Mouse (Mus musculus) regulatory T cell (primary cell): ENCODE data around the gene Gm4846.
"Not testable (repeated sequence)": the region's sequence is repeated elsewhere in the genome, so short reads cannot be mapped to it uniquely, and the experiment has no call there.

ENCODE experiments used
- in situ Hi-C: fragments of 300-600 bp; cut with MboI, MseI; formaldehyde crosslinking; loops from one replicate; pipeline ENCODE4 v1.15.1; 2025; ENCODE audit warnings: high pct_unique_total_duplicates

The Gm4846 gene

DNA sequence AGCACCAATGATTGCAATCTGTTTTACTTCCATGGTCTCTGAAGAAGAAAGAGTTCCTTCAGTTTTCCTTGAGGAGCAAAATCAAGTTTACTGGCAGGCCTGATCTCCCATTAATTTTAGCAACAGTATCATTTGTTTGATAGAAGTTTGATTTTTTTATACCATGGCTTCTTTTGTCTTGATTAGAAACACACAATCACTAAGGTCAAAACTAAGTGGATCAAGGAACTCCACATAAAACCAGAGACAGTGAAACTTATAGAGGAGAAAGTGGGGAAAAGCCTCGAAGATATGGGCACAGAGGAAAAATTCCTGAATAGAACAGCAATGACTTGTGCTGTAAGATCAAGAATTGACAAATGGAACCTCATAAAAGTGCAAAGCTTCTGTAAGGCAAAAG lies at the start of gene Gm4846:
Gene Gm4846, minus strand, starts transcription at position 101 of the 400 bp plus-strand sequence.
- in situ Hi-C loops: not testable (repeated sequence)

DNA sequence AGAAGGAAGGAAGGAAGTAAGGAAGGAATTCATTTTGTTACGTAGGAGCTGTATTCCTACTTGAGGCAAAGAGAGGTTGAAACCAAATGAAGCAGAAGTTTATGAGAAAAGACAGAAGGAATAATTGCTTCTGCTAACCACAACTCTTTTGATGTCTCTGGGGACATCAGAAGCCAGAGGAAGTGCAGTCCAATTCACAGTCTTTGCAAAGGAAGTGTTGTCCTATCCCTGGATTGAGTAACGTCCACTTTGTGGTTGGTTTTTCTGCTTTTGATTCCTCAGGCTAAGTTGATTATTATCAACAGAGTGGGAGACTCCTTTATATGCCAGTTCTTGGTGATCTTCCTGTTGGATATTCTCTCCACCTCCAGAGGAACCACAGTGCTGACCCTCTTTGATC lies 34.1 kb upstream of the Gm4846 start:
- in situ Hi-C loops: not testable (repeated sequence)

DNA sequence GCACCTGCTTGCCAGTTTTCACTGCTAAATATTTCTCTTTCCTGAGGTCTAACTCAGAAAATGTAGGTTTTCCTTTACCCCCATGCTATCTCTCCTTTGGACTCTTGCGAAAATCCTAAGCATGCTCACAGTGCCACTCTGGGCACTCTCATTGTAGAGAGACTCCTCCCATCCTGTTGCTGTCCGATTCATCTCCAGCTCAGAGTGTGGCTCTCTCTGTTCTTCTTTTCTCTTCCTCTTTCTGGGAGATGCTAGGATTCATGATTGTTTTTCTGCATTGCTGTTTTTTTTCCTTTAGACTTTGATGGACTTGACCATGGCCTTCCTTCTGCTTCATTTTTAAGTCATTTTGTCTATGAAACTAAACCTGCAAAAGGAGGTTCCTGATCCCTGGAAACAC lies 27.3 kb upstream of the Gm4846 start:
- in situ Hi-C loops: not testable (repeated sequence)

DNA sequence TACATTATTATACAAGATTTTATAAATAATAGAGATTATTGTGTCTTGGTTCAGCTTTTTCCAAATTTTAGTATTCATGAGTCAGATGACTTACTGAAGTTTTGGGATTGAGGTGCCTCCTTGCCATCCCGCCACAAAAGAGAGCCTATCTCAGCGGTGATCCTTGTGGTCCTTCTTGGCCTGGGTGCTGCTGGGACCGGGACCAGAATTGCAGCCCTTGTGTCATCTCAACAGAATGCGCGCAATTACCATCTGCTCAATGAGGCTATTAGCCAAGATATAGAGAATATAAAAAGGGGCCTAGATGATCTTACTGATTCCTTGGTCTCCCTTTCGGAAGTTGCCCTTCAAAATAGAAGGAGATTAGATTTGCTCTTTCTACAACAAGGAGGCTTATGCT lies 22.2 kb upstream of the Gm4846 start:
- in situ Hi-C loops: not testable (repeated sequence)

DNA sequence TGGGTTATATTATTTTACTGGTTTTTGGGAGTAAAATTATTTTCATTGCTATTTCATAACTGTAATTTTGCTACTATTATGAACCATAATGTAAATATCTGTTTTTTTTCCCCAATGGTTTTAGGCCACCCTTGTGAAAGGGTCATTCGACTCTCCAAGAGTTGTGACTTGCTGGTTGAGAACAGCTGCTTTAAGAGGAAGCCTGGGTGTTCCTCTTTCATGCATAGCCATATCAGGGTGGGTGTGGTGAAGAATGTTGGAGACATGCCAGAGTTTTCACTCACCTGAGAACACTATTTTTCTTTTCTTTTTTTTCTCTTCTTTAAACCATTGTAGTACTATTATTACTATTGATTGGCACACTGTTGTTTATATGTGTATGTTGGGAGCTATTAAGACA lies 19.2 kb upstream of the Gm4846 start:
- in situ Hi-C loops: no loop called here

DNA sequence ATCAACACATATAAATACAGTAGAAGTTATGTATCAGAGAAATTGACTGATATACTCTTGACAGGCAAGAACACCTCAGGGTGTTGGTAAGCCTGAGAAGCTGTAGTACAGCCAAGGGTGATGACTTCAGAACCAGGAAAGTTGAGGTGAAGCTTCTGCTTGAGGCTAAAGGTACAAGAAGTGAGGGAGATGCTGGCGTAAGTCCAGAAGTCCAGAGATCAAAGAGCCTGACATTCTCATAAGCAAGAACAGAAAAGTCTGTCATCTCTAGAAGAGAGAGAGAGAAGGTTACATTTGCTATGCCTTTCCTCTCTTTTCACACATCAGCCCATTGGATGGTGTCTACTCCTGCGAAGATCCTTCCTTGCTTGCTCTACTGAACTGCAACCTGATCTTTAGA lies 6.8 kb upstream of the Gm4846 start:
- in situ Hi-C loops: loop anchor here (10.0 kb wide), 2 partner anchors 461 to 571 kb away; no protein-coding TSS in a partner anchor

DNA sequence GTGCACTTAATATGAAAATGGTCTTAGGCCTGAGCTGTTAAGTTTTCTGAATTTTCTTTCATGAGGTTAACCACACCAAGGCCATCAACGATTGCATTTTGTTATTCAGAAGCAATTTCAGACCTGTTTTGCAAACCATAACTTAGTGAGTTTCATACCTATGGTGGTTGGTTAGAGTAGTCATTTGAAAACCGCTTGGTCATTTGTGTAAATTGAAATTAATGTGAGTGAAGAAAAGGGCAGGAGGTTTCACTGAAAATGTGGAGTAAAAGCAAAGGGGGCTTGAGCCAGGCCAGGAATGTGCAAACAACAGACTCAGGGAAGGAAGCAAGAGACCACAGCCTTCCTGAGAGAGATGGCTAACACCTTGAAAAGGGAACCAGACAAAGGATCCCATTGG lies 17.9 kb downstream of the Gm4846 start:
- in situ Hi-C loops: no loop called here

DNA sequence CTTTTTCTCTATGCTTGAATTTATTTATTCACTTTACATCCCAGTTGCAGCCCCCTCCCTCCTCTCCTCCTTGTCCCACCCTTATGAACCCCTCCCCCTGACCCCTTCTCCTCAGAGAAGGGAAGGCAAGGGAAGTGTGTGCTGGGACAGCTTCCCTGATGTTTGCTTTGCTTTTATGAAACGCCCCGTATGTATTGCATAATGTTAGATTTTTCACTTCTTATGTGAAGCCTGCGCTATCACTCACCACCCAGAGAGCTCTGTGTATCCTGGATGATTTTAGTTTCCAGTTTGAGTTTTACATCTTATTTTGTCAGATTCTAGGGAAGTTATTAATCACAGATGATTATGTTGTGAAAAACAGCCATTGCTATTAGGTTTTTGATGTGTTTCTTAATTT lies 30.2 kb downstream of the Gm4846 start:
- in situ Hi-C loops: no loop called here

DNA sequence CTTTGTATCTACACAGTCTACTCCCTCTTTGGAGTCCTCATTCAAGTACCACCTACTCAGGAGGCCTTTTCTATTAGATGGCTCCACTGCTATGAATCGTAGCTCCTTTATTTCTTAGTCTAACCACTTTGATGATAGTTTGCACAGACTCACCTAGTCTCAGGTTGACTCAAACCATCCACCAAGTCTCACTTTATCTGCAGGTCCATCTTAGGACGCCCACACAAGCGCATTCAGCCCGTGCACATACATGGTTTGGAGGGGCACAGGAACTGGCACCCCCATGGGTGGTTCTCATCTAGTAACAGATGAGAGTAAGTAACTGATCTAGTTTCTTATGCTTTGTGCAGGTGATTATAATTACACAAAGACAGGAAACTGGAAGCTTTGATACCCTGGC lies 34.8 kb downstream of the Gm4846 start:
- in situ Hi-C loops: no loop called here

DNA sequence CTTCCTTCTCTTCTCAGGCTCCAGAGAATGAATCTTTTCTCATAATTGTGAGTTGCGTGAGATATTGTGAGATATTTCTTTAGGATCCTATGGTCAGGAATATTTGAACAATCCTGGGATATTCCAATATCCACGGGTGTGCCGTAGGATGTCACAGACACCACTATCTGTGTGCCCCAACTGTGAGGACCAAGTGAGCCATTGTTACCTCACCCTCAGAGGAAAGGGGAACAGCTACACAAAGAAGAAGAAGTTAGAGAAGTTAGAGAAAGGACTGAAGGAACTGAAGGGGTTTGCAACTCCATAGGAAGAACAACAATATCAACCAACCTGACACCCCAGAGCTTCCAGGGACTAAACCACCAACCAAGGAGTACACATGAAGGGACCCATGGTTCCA lies 55.4 kb downstream of the Gm4846 start:
- in situ Hi-C loops: loop anchor here (25.0 kb wide), 2 partner anchors 570 to 770 kb away; partner anchors contain the start of gene Fam78b

DNA sequence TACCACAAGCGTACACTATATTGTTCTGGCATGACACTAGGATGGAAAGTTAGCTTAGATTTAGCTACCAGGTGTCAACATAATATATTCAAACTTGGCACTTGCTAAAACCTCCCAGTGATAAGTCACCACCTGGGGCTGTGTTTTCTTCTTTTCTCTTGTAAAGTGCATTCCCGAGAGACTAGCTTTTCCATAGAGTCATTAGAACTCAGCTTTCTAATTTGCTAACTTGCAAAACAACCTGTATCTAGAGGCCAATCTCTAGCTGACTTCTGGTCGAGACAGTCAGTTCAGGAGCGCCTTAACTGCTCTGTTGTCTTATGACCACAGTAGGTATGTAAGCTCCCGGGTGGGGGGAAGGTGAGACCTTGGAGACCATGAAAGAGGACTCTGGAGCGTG lies 58.0 kb downstream of the Gm4846 start:
- in situ Hi-C loops: loop anchor here (25.0 kb wide), 2 partner anchors 573 to 773 kb away; partner anchors contain the start of gene Fam78b
